15 mouse cellular contexts compared by ENCODE assay signal in genomic region chr2:152985582-152985981, GRCm38 (mm10). TPM values are rescaled to one million over a fixed set of nuclear protein-coding genes. Genes with fewer than 3 reads are reported as not detected.
DNase-seq lines count a peak whose midpoint lies in the region; ATAC-seq and TF ChIP-seq lines count a peak whose summit lies in the region.
"Had no signal": no experiment of that assay in that cellular context is flagged by ENCODE, and none has a peak within 500 bp of the region (broad histone marks: within the 10 kb centered on the region; RNA-seq: fewer than 3 reads in every experiment).

No protein-coding gene starts in this region.

- H3K27ac ChIP-seq in forebrain, postnatal 0 days (ENCODE audit: low read depth, low read length) = no peak overlapping the region
- H3K27ac ChIP-seq in midbrain, embryonic 14.5 days (replicated peaks; ENCODE audit: low read depth, low read length) = no peak overlapping the region
- H3K27ac ChIP-seq: liver, embryonic 15.5 days had no signal

- H3K4me2 ChIP-seq in forebrain, postnatal 0 days (ENCODE audit: low read depth) = no peak overlapping the region
- H3K4me2 ChIP-seq in midbrain, embryonic 14.5 days (ENCODE audit: low read length) = no peak overlapping the region
- H3K4me2 ChIP-seq: liver, embryonic 15.5 days had no signal

- no peak for TF ChIP-seq POLR2A in brain, embryonic 14.5 days (IDR thresholded peaks at IDR 0.05; ENCODE audit: borderline replicate concordance, extremely low read depth, insufficient read depth, insufficient read length, poor library complexity, severe bottlenecking)

- peak; percentile 97 for ATAC-seq in forebrain, postnatal 0 days
- no peak for ATAC-seq in midbrain, embryonic 14.5 days (ENCODE audit: low FRiP score, low TSS enrichment)
- no peak for ATAC-seq in monocyte, adult 5-6 weeks (replicated peaks; ENCODE audit: insufficient number of reproducible peaks, low FRiP score, low TSS enrichment, poor library complexity, severe bottlenecking)
- ATAC-seq: CD4-positive, CD25-positive, alpha-beta regulatory T cell, adult 4 months; Patski had no signal

- H3K9ac ChIP-seq in forebrain, postnatal 0 days = no peak overlapping the region
- no peak overlapping the region for H3K9ac ChIP-seq in midbrain, embryonic 14.5 days (replicated peaks; ENCODE audit: low read length)
- H3K9ac ChIP-seq: liver, embryonic 15.5 days had no signal

- H3K4me3 ChIP-seq in forebrain, postnatal 0 days (ENCODE audit: low read depth, low read length) = no peak overlapping the region
- no peak overlapping the region for H3K4me3 ChIP-seq in midbrain, embryonic 14.5 days (replicated peaks; ENCODE audit: low read depth, low read length)
- H3K4me3 ChIP-seq: liver, embryonic 15.5 days had no signal

- peak; percentile 43 to 70 for DNase-seq in left cerebral cortex, postnatal 14 days (ENCODE audit: low spot score in 2 of 2)
- no peak for DNase-seq in left cerebral cortex, postnatal 36 days (ENCODE audit: low spot score in 2 of 2)
- peak; percentile 88 for DNase-seq in brain, embryonic 14.5 days (ENCODE audit: low read depth)
- DNase-seq in forebrain, postnatal 0 days = peak; percentile 49
- peak; percentile 27 for DNase-seq in midbrain, embryonic 14.5 days
- DNase-seq in gastrocnemius, adult 8-10 months (ENCODE audit: low spot score in 2 of 2) = no peak
- DNase-seq: heart, adult 18-20 months; heart, postnatal 14 days; kidney, adult 9 months; lung, postnatal 4 days had no signal

- intact Hi-C loops in left cerebral cortex, postnatal 14 days (cut with DNase I) = no loop called here
- intact Hi-C loops in left cerebral cortex, postnatal 36 days (cut with DNase I) = no loop called here

- no peak for TF ChIP-seq CTCF in brain, embryonic 14.5 days (IDR thresholded peaks at IDR 0.05; ENCODE audit: borderline replicate concordance, extremely low read depth, insufficient read depth, insufficient read length)
- no peak for TF ChIP-seq CTCF in forebrain, postnatal 0 days (IDR thresholded peaks at IDR 0.05; ENCODE audit: low read depth)

- 14% methylated on average over 1 of the region's 1 CpGs for WGBS in forebrain, postnatal 0 days
- WGBS in midbrain, embryonic 14.5 days = 11% methylated on average over 1 of the region's 1 CpGs

- H3K36me3 ChIP-seq in forebrain, postnatal 0 days (ENCODE audit: insufficient read depth) = no peaks in the 10 kb centered on the region
- H3K36me3 ChIP-seq in midbrain, embryonic 14.5 days (ENCODE audit: control insufficient read depth, insufficient read depth, low read length) = no peaks in the 10 kb centered on the region
- H3K36me3 ChIP-seq: liver, embryonic 15.5 days had no signal

- no peaks in the 10 kb centered on the region for H3K27me3 ChIP-seq in forebrain, postnatal 0 days (ENCODE audit: insufficient read depth, low read length)
- no peaks in the 10 kb centered on the region for H3K27me3 ChIP-seq in midbrain, embryonic 14.5 days (ENCODE audit: control insufficient read depth, insufficient read depth, low read length)
- H3K27me3 ChIP-seq: liver, embryonic 15.5 days; Patski had no signal

- H3K9me3 ChIP-seq in forebrain, postnatal 0 days (ENCODE audit: low read length) = no peaks in the 10 kb centered on the region
- H3K9me3 ChIP-seq in midbrain, embryonic 14.5 days (ENCODE audit: control insufficient read depth, low read length) = no peaks in the 10 kb centered on the region
- H3K9me3 ChIP-seq: liver, embryonic 15.5 days had no signal

- no peaks in the 10 kb centered on the region for H3K4me1 ChIP-seq in forebrain, postnatal 0 days (ENCODE audit: insufficient read depth)
- H3K4me1 ChIP-seq in midbrain, embryonic 14.5 days (ENCODE audit: control insufficient read depth, insufficient read depth, low read length) = no peaks in the 10 kb centered on the region
- H3K4me1 ChIP-seq: liver, embryonic 15.5 days had no signal

RNA-seq across cellular contexts. Expression of gene Ttll9, which starts 23.3 kb away (rescaled TPM):
- 1 to 10 TPM; 3.1 to 3.2 TPM for total RNA-seq in left cerebral cortex, postnatal 14 days (2021)
- total RNA-seq in left cerebral cortex, postnatal 36 days (2021) = 1 to 10 TPM; 1.3 to 3.6 TPM
- polyA plus RNA-seq in brain, embryonic 14.5 days (2012; rRNA removed) = 4.5 and 5.8 TPM in 2 replicates
- 3.3 and 8.0 TPM in 2 replicates for total RNA-seq in forebrain, postnatal 0 days (2014; rRNA removed)
- 3.9 and 4.3 TPM in 2 replicates for polyA plus RNA-seq in forebrain, postnatal 0 days (2015; fragmentation: Nextera tagmentation; extraction: Ambion mirVana)
- 5.3 and 7.1 TPM in 2 replicates for polyA plus RNA-seq in midbrain, embryonic 14.5 days (2014; fragmentation: Nextera tagmentation; extraction: Ambion mirVana)
- total RNA-seq in gastrocnemius, adult 8-10 months (2022) = not detected
- not detected in 3 replicates for total RNA-seq in monocyte, adult 5-6 weeks (2017)
- total RNA-seq: heart, adult 18-20 months; heart, postnatal 14 days; neutrophil, adult 5-6 weeks had no signal

RNA-seq across cellular contexts. Expression of gene Pdrg1, which starts 29.6 kb away (rescaled TPM):
- total RNA-seq in left cerebral cortex, postnatal 14 days (2021) = 10 to 100 TPM; 52.5 to 53.3 TPM
- 10 to 100 TPM; 46.9 to 59.5 TPM for total RNA-seq in left cerebral cortex, postnatal 36 days (2021)
- polyA plus RNA-seq in brain, embryonic 14.5 days (2012; rRNA removed) = 121 and 131 TPM in 2 replicates
- total RNA-seq in forebrain, postnatal 0 days (2014; rRNA removed) = 65.9 and 95.4 TPM in 2 replicates
- polyA plus RNA-seq in forebrain, postnatal 0 days (2015; fragmentation: Nextera tagmentation; extraction: Ambion mirVana) = 195 and 219 TPM in 2 replicates
- polyA plus RNA-seq in midbrain, embryonic 14.5 days (2014; fragmentation: Nextera tagmentation; extraction: Ambion mirVana) = 117 and 177 TPM in 2 replicates
- 10 to 100 TPM; 71.5 to 83.6 (median 81.3) TPM for total RNA-seq in gastrocnemius, adult 8-10 months (2022)
- 38.7 to 88.5 TPM (median 51.6 TPM) in 3 replicates for total RNA-seq in monocyte, adult 5-6 weeks (2017)

RNA-seq across cellular contexts. Expression of gene Dusp15, which starts 34.1 kb away (rescaled TPM):
- total RNA-seq in left cerebral cortex, postnatal 14 days (2021) = 10 to 100 TPM; 23.2 to 28.3 TPM
- total RNA-seq in left cerebral cortex, postnatal 36 days (2021) = 10 to 100 TPM; 14.7 to 23.6 TPM
- 20.6 and 23.9 TPM in 2 replicates for polyA plus RNA-seq in brain, embryonic 14.5 days (2012; rRNA removed)
- 23.7 and 25.0 TPM in 2 replicates for total RNA-seq in forebrain, postnatal 0 days (2014; rRNA removed)
- polyA plus RNA-seq in forebrain, postnatal 0 days (2015; fragmentation: Nextera tagmentation; extraction: Ambion mirVana) = 12.9 and 14.8 TPM in 2 replicates
- 7.3 and 16.7 TPM in 2 replicates for polyA plus RNA-seq in midbrain, embryonic 14.5 days (2014; fragmentation: Nextera tagmentation; extraction: Ambion mirVana)
- total RNA-seq in gastrocnemius, adult 8-10 months (2022) = under 1 TPM in 3 of 4 experiments, not detected in 1; 0.16 to 0.62 (median 0.39) TPM
- not detected in 3 replicates for total RNA-seq in monocyte, adult 5-6 weeks (2017)
- total RNA-seq: heart, adult 18-20 months; neutrophil, adult 5-6 weeks had no signal
- polyA plus RNA-seq: liver, embryonic 15.5 days had no signal

RNA-seq across cellular contexts. Expression of gene Xkr7, which starts 46.1 kb away (rescaled TPM):
- total RNA-seq in left cerebral cortex, postnatal 14 days (2021) = 1 to 10 TPM; 7.4 to 8.5 TPM
- 1 to 10 TPM; 5.2 to 7.0 TPM for total RNA-seq in left cerebral cortex, postnatal 36 days (2021)
- polyA plus RNA-seq in brain, embryonic 14.5 days (2012; rRNA removed) = 12.0 and 18.3 TPM in 2 replicates
- total RNA-seq in forebrain, postnatal 0 days (2014; rRNA removed) = 17.2 and 21.9 TPM in 2 replicates
- 0.76 and 0.77 TPM in 2 replicates for polyA plus RNA-seq in forebrain, postnatal 0 days (2015; fragmentation: Nextera tagmentation; extraction: Ambion mirVana)
- polyA plus RNA-seq in midbrain, embryonic 14.5 days (2014; fragmentation: Nextera tagmentation; extraction: Ambion mirVana) = 1.0 and 2.1 TPM in 2 replicates
- not detected for total RNA-seq in gastrocnemius, adult 8-10 months (2022)
- not detected in 3 replicates for total RNA-seq in monocyte, adult 5-6 weeks (2017)
- total RNA-seq: heart, adult 18-20 months; heart, postnatal 14 days; neutrophil, adult 5-6 weeks had no signal
- polyA plus RNA-seq: CD4-positive, CD25-positive, alpha-beta regulatory T cell, adult 4 months; liver, embryonic 15.5 days; Patski had no signal

RNA-seq across cellular contexts. Expression of gene Foxs1, which starts 52.6 kb away (rescaled TPM):
- total RNA-seq in left cerebral cortex, postnatal 14 days (2021) = 1 to 10 TPM; 1.2 to 1.7 TPM
- total RNA-seq in left cerebral cortex, postnatal 36 days (2021) = under 1 TPM; 0.49 to 0.50 TPM
- polyA plus RNA-seq in brain, embryonic 14.5 days (2012; rRNA removed) = 4.6 and 5.4 TPM in 2 replicates
- 2.4 and 2.6 TPM in 2 replicates for total RNA-seq in forebrain, postnatal 0 days (2014; rRNA removed)
- 3.1 TPM in 2 replicates for polyA plus RNA-seq in forebrain, postnatal 0 days (2015; fragmentation: Nextera tagmentation; extraction: Ambion mirVana)
- 2.8 and 4.7 TPM in 2 replicates for polyA plus RNA-seq in midbrain, embryonic 14.5 days (2014; fragmentation: Nextera tagmentation; extraction: Ambion mirVana)
- under 1 TPM; 0.24 to 0.94 (median 0.51) TPM for total RNA-seq in gastrocnemius, adult 8-10 months (2022)
- total RNA-seq in monocyte, adult 5-6 weeks (2017) = not detected in 3 replicates
- total RNA-seq: neutrophil, adult 5-6 weeks had no signal
- polyA plus RNA-seq: CD4-positive, CD25-positive, alpha-beta regulatory T cell, adult 4 months had no signal

Comparison
In these comparisons a context has a peak if more than half of its experiments do, and no peak if none do; other contexts are left out.
1. DNase-seq: peak in left cerebral cortex, postnatal 14 days (2 of 2), brain, embryonic 14.5 days (single experiment), forebrain, postnatal 0 days (single experiment) and midbrain, embryonic 14.5 days (single experiment); none in left cerebral cortex, postnatal 36 days (0 of 2) and gastrocnemius, adult 8-10 months (0 of 2).
2. RNA of gene Dusp15, which starts 34.1 kb away (total RNA-seq): 23.2 to 28.3 TPM in left cerebral cortex, postnatal 14 days, 23.7 to 25.0 TPM in forebrain, postnatal 0 days and 14.7 to 23.6 TPM in left cerebral cortex, postnatal 36 days; 0.16 to 0.62 TPM in gastrocnemius, adult 8-10 months and not detected in monocyte, adult 5-6 weeks; every median in the first group is over 4 times any median in the second.